14 mouse cellular contexts compared by ENCODE assay signal in the genomic region with DNA sequence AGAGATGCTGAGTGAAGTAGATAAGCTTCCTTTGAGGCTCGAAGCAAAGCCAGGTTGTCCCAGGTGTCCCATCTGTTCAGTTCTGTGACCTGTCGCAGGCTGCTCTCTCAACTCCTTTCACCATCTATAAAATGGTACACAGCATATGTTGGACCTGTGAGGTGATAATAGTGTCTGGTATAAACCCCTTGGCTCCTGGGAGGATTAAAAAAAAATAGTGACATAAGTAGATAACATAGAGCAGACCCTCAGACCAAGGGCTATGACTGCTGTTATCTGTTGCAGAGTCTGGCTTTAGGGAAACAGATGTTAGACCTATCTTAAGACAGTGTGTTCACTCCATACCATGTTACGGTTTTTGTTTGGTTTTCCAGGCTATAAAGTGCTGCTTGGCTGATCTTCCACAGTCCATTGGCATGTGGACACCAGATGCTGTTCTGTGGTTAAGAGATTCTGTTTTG. TPM values are rescaled to one million over a fixed set of nuclear protein-coding genes. Genes with fewer than 3 reads are reported as not detected.
DNase-seq lines count a peak whose midpoint lies in the region; ATAC-seq lines count a peak whose summit lies in the region.
"Had no signal": no experiment of that assay in that cellular context is flagged by ENCODE, and none has a peak within 500 bp of the region (broad histone marks: within the 10 kb centered on the region; RNA-seq: fewer than 3 reads in every experiment).

No protein-coding gene starts in this region.

- H3K36me3 ChIP-seq in liver, embryonic 11.5 days (ENCODE audit: control insufficient read depth, insufficient read depth, low read length): no peaks in the 10 kb centered on the region
- H3K36me3 ChIP-seq in hindbrain, embryonic 12.5 days: no peaks in the 10 kb centered on the region

- H3K9me3 ChIP-seq in liver, embryonic 11.5 days (ENCODE audit: control insufficient read depth, low read length): no peaks in the 10 kb centered on the region
- no peaks in the 10 kb centered on the region for H3K9me3 ChIP-seq in hindbrain, embryonic 12.5 days (replicated peaks)

- H3K4me3 ChIP-seq in liver, embryonic 11.5 days (ENCODE audit: low read depth, low read length): no peak overlapping the region
- H3K4me3 ChIP-seq in hindbrain, embryonic 12.5 days: no peak overlapping the region

- no peak overlapping the region for H3K9ac ChIP-seq in liver, embryonic 11.5 days (ENCODE audit: low read depth, low read length)
- no peak overlapping the region for H3K9ac ChIP-seq in hindbrain, embryonic 12.5 days

- H3K4me1 ChIP-seq in liver, embryonic 11.5 days (replicated peaks; ENCODE audit: control insufficient read depth, insufficient read depth, low read length): peaks cover 8% of the 10 kb centered on the region
- no peaks in the 10 kb centered on the region for H3K4me1 ChIP-seq in hindbrain, embryonic 12.5 days

- no peaks in the 10 kb centered on the region for H3K27me3 ChIP-seq in liver, embryonic 11.5 days (replicated peaks; ENCODE audit: control insufficient read depth, insufficient read depth, low read length)
- no peaks in the 10 kb centered on the region for H3K27me3 ChIP-seq in hindbrain, embryonic 12.5 days
- H3K27me3 ChIP-seq: Patski had no signal

- DNase-seq in embryo, embryonic 10 days (ENCODE audit: low spot score): peak; percentile 71
- no peak for DNase-seq in embryo, embryonic 9.5 days (ENCODE audit: extremely low spot score)
- no peak for DNase-seq in liver, embryonic 11.5 days (ENCODE audit: low spot score)
- no peak for DNase-seq in liver
- peak; percentile 53 for DNase-seq in embryo, embryonic 11 days
- no peak for DNase-seq in thymus, postnatal 10 days (ENCODE audit: low spot score in 2 of 2)
- DNase-seq: kidney, postnatal 25 days; layer of hippocampus, postnatal 36 days; lung, adult 18-20 months; thymus, postnatal 4 days had no signal

- H3K4me2 ChIP-seq in liver, embryonic 11.5 days: peak overlapping the region; percentile 28; the same call in 1 of the 2 replicates
- H3K4me2 ChIP-seq in hindbrain, embryonic 12.5 days (replicated peaks): no peak overlapping the region

- WGBS in liver, embryonic 11.5 days: 22% methylated on average over 3 of the region's 3 CpGs
- 75% methylated on average over 3 of the region's 3 CpGs for WGBS in hindbrain, embryonic 12.5 days

- no peak overlapping the region for H3K27ac ChIP-seq in liver, embryonic 11.5 days (ENCODE audit: low read depth, low read length)
- H3K27ac ChIP-seq in hindbrain, embryonic 12.5 days: no peak overlapping the region

- peak; percentile 95 for ATAC-seq in liver, embryonic 11.5 days (replicated peaks; ENCODE audit: low FRiP score)
- ATAC-seq in megakaryocyte-erythroid progenitor cell, adult 5-6 weeks (replicated peaks; ENCODE audit: low FRiP score, low TSS enrichment, poor library complexity, severe bottlenecking): peak; percentile 95
- ATAC-seq in hindbrain, embryonic 12.5 days (ENCODE audit: low FRiP score): no peak
- ATAC-seq: forebrain, embryonic 14.5 days; Patski had no signal

RNA-seq across cellular contexts. Expression of a gene that starts 15.7 kb away (rescaled TPM):
- 27.1 and 28.6 TPM in 2 replicates for polyA plus RNA-seq in liver, embryonic 11.5 days (2014; fragmentation: Nextera tagmentation; extraction: Ambion mirVana)
- 0.39 and 0.40 TPM in 2 replicates for total RNA-seq in megakaryocyte-erythroid progenitor cell, adult 5-6 weeks (2014; fragmentation: Nextera tagmentation)
- 1.3 TPM in 1 of 2 replicates, not detected in the other for total RNA-seq in megakaryocyte-erythroid progenitor cell, adult 5-6 weeks (2017)
- polyA plus RNA-seq in hindbrain, embryonic 12.5 days (2016; fragmentation: Nextera tagmentation; extraction: Ambion mirVana): 4.8 and 5.1 TPM in 2 replicates

RNA-seq across cellular contexts. Expression of a gene that starts 57.9 kb away (rescaled TPM):
- polyA plus RNA-seq in liver, embryonic 11.5 days (2014; fragmentation: Nextera tagmentation; extraction: Ambion mirVana): 6.1 and 7.9 TPM in 2 replicates
- 9.0 and 16.6 TPM in 2 replicates for total RNA-seq in megakaryocyte-erythroid progenitor cell, adult 5-6 weeks (2014; fragmentation: Nextera tagmentation)
- total RNA-seq in megakaryocyte-erythroid progenitor cell, adult 5-6 weeks (2017): 7.7 and 10.3 TPM in 2 replicates
- 17.6 and 20.4 TPM in 2 replicates for polyA plus RNA-seq in hindbrain, embryonic 12.5 days (2016; fragmentation: Nextera tagmentation; extraction: Ambion mirVana)

Comparison
In these comparisons a context has a peak if more than half of its experiments do, and no peak if none do; other contexts are left out.
1. DNase-seq: peak in embryo, embryonic 10 days (single experiment) and embryo, embryonic 11 days (single experiment); none in embryo, embryonic 9.5 days (single experiment), liver, embryonic 11.5 days (single experiment), liver (single experiment) and thymus, postnatal 10 days (0 of 2).